9 mouse cellular contexts compared by ENCODE assay signal in genomic region chr4:128613326-128613725, GRCm38 (mm10). TPM values are rescaled to one million over a fixed set of nuclear protein-coding genes. Genes with fewer than 3 reads are reported as not detected.
DNase-seq lines count a peak whose midpoint lies in the region; ATAC-seq and TF ChIP-seq lines count a peak whose summit lies in the region.
"Had no signal": no experiment of that assay in that cellular context is flagged by ENCODE, and none has a peak within 500 bp of the region (broad histone marks: within the 10 kb centered on the region; RNA-seq: fewer than 3 reads in every experiment).

No protein-coding gene starts in this region.

- TF ChIP-seq CTCF in lung, adult 2 months (IDR thresholded peaks at IDR 0.05; ENCODE audit: insufficient read depth, low read length): peak; percentile 58

- peaks cover 2% of the 10 kb centered on the region; the same call in 1 of the 2 replicates for H3K4me1 ChIP-seq in lung, adult 2 months (ENCODE audit: control insufficient read depth, insufficient read depth, low read length)

- WGBS in lung, adult 2 months: 21% methylated on average over 8 of the region's 8 CpGs

- no peak for ATAC-seq in erythroid progenitor cell, adult 5-6 weeks (replicated peaks; ENCODE audit: low FRiP score, poor library complexity, severe bottlenecking)

- TF ChIP-seq POLR2A in lung, adult 2 months (IDR thresholded peaks at IDR 0.05; ENCODE audit: borderline replicate concordance, extremely low read depth, low read depth, low read length): no peak

- DNase-seq in adrenal gland, adult (ENCODE audit: inconsistent age in 2 of 2, low spot score in 1 of 2): peak; percentile 37 to 82
- DNase-seq in adrenal gland, postnatal 4 days (ENCODE audit: low spot score in 2 of 2): no peak
- peak; percentile 20 for DNase-seq in lung, adult 2 months
- DNase-seq in lung, adult 18-20 months: no peak
- DNase-seq in cerebellum, postnatal 36 days: peak; percentile 53 to 67
- peak; percentile 58 to 72 for DNase-seq in kidney, postnatal 4 days
- peak; percentile 86 for DNase-seq in naive thymus-derived CD4-positive, alpha-beta T cell, adult 2 months (ENCODE audit: low read depth)

- H3K4me3 ChIP-seq in lung, adult 2 months (replicated peaks; ENCODE audit: extremely low read depth, low read depth, low read length): no peak overlapping the region
- H3K4me3 ChIP-seq: heart, embryonic 13.5 days had no signal

RNA-seq across cellular contexts. Expression of gene Zscan20, which starts 3.4 kb away (rescaled TPM):
- total RNA-seq in adrenal gland, postnatal 4 days (2021): 1 to 10 TPM; 5.9 to 7.6 TPM
- polyA plus RNA-seq in lung, adult 2 months (2012; rRNA removed): 2.4 and 2.5 TPM in 2 replicates
- total RNA-seq in erythroid progenitor cell, adult 5-6 weeks (2015; ENCODE audit: low replicate concordance): 1.1 and 1.3 TPM in 2 replicates
- total RNA-seq in erythroid progenitor cell, adult 5-6 weeks (2017; ENCODE audit: low replicate concordance): 0.77 TPM in 1 of 2 replicates, not detected in the other

RNA-seq across cellular contexts. Expression of gene Tlr12, which starts 5.1 kb away (rescaled TPM):
- 1 to 10 TPM in 1 of 2 experiments, under 1 TPM in 1; 0.87 to 1.4 TPM for total RNA-seq in adrenal gland, postnatal 4 days (2021)
- 1.4 and 1.8 TPM in 2 replicates for polyA plus RNA-seq in lung, adult 2 months (2012; rRNA removed)
- total RNA-seq in erythroid progenitor cell, adult 5-6 weeks (2015; ENCODE audit: low replicate concordance): not detected in 2 replicates
- total RNA-seq in erythroid progenitor cell, adult 5-6 weeks (2017; ENCODE audit: low replicate concordance): 1.7 TPM in 1 of 2 replicates, not detected in the other

RNA-seq across cellular contexts. Expression of gene Phc2, which starts 41.2 kb away (rescaled TPM):
- total RNA-seq in adrenal gland, postnatal 4 days (2021): 10 to 100 TPM; 91.8 to 95.1 TPM
- 125 and 126 TPM in 2 replicates for polyA plus RNA-seq in lung, adult 2 months (2012; rRNA removed)
- 16.3 and 26.7 TPM in 2 replicates for total RNA-seq in erythroid progenitor cell, adult 5-6 weeks (2015; ENCODE audit: low replicate concordance)
- total RNA-seq in erythroid progenitor cell, adult 5-6 weeks (2017; ENCODE audit: low replicate concordance): 2.6 and 7.8 TPM in 2 replicates

Comparison
In these comparisons a context has a peak if more than half of its experiments do, and no peak if none do; other contexts are left out.
1. DNase-seq: peak in adrenal gland, adult (2 of 2), lung, adult 2 months (single experiment), cerebellum, postnatal 36 days (2 of 2), kidney, postnatal 4 days (2 of 2) and naive thymus-derived CD4-positive, alpha-beta T cell, adult 2 months (single experiment); none in adrenal gland, postnatal 4 days (0 of 2) and lung, adult 18-20 months (0 of 2).